Mouse (Mus musculus) liver, postnatal 0 days (tissue): ENCODE measurements around the gene Hist1h3f.

Experiments
- CTCF ChIP-seq: sonication (generic); IDR thresholded peaks from 2 replicates; pipeline ENCODE4 v1.5.1; 2016; ENCODE audit warnings: antibody characterized with exemption, low read depth
- EP300 ChIP-seq: IDR thresholded peaks from 2 replicates; pipeline ENCODE4 v1.6.1; 2016; ENCODE audit warnings: antibody characterized with exemption, low read depth, mild to moderate bottlenecking

GRCm38 (mm10) chr13:23554393-23554792, 10.5 kb downstream of the Hist1h3f start:
- no peak for TF ChIP-seq CTCF
- TF ChIP-seq EP300 = no peak
